Mouse (Mus musculus) heart, adult 2 months (tissue): ENCODE data around the gene Atrnl1.

Source experiments
- CTCF ChIP-seq: fragments of 200-600 bp; IDR thresholded peaks from 2 replicates; pipeline ENCODE4 v1.8.1; 2022; ENCODE audit warnings: antibody characterized with exemption, mild to moderate bottlenecking, moderate library complexity
- POLR2A ChIP-seq: fragments of 200-500 bp; IDR thresholded peaks from 2 replicates; pipeline ENCODE4 v1.6.1; 2011; ENCODE audit warnings: mild to moderate bottlenecking, low read depth, low read length, control low read depth; ENCODE audit not compliant: insufficient read depth

DNA sequence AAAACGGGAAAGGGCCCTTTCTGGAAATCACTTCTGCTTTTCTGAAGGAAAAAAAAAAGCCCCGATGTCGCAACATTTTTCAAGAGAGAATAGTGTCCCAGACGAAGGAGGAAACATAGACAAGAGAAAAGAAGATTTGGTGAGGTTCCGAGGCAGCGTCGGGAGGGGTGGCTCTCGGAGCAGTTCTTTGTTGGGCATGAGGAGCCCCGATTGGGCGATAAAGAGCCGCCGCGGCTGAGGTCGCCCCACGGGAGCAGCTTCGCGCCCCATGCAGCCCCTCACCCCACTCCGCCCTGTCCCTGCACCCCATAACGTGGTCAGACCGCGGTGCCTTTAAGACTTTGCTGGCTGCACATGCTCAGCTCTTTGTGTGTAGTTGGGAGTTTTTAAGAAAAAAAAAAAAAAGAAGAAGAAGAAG, 767 bp upstream of the Atrnl1 start:
- TF ChIP-seq CTCF (no peak), POLR2A (no peak)
